Mouse (Mus musculus): Measurements from ENCODE around the gene Slc25a29. TPM values are rescaled to one million over a fixed set of nuclear protein-coding genes. Genes with fewer than 3 reads are reported as not detected.

Slc25a29 gene
- total RNA-seq (2023): 8.8 TPM

GRCm38 (mm10) chr12:108835840-108836409, at the start of gene Slc25a29, which contains the start of gene Slc25a47:
TSS of gene Slc25a29 (minus strand) at chr12:108835883.
TSS of gene Slc25a47 (plus strand) at chr12:108836046.

GRCm38 (mm10) chr12:108792546-108793452, 42.9 kb downstream of the Slc25a29 start, which contains the start of gene Yy1:
TSS of gene Yy1 (plus strand) at chr12:108792973.

Other genes with a start within 250 kb of the Slc25a29 start
- not detected for gene Degs2, start 133.6 kb downstream of the Slc25a29 start, total RNA-seq (2023)
- gene Yy1, start 42.9 kb downstream of the Slc25a29 start, total RNA-seq (2023): 84.9 TPM
- 3.0 TPM for gene Slc25a47, start 163 bp upstream of the Slc25a29 start, total RNA-seq (2023)
- gene Wdr25, start 57.7 kb upstream of the Slc25a29 start, total RNA-seq (2023): 6.7 TPM
- 31.2 TPM for gene Wars, start 58.3 kb upstream of the Slc25a29 start, total RNA-seq (2023)
- gene Begain, start 232.3 kb upstream of the Slc25a29 start, total RNA-seq (2023): 3.6 TPM